Mouse (Mus musculus): Measurements from ENCODE around the gene Slc16a7.

DNA sequence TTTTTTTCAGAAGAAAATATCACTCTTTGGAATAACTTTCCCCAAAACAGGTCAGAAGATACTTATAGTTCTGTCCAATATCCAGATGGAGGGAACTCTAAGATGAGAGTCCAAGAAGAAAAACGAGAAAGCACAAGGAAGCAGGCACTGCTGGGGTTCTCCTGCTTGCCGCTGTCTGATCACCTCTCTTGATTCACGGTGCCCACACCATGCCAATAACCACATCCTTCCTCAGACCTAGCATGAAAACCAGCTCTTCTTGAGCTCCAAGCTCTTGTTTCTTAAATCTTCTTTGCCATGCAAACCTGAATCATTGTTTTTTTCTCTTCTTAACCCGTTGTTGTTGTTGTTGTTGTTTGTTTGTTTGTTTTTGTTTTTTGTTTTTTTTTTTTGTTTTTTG, 10.5 kb upstream of the Slc16a7 start:
- TF ChIP-seq POLR2A (IDR thresholded peaks at IDR 0.05; ENCODE audit: borderline replicate concordance, control insufficient read depth, low read depth, low read length) (no peak), CTCF (IDR thresholded peaks at IDR 0.05; ENCODE audit: control insufficient read depth, insufficient read depth, low read length) (no peak)
